Mouse (Mus musculus): ENCODE results near the gene Plod1. TPM values are rescaled to one million over a fixed set of nuclear protein-coding genes. Genes with fewer than 3 reads are reported as not detected.
A peak's percentile ranks its signal among the peaks of the same experiment; 100 is the strongest.

The Plod1 gene
- polyA plus RNA-seq, 1 experiment, result 36.0 TPM

DNA sequence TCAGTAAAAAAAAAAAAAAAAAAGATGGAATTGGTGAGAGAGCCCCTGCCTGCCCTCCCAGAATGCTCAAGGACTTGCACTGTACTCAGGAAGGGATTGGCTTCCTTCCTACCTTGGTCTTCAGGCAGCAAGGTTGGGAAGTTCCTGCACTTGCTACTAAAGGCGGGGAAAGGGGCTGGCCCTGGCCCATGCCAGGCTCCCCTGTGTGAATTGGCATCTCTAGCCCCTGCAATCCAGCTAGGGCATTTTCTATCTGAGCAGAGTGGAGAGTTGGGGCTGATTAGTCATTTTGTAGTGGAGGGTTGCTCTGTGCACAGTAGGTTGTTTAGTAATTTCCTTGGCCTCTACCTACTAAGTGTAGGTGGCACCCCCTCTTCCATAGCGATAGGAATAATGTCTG, 32.2 kb upstream of the Plod1 start:
- H3K4me1 ChIP-seq (ENCODE audit: control insufficient read depth, insufficient read depth, low read length), result no peaks in the 10 kb centered on the region
- H3K4me3 ChIP-seq (replicated peaks; ENCODE audit: insufficient read depth, low read depth, low read length), result no peak overlapping the region
- WGBS, result 48% methylated on average over 2 of the region's 2 CpGs
- H3K27ac ChIP-seq (ENCODE audit: insufficient read depth, low read length), result no peak overlapping the region
- TF ChIP-seq POLR2A (IDR thresholded peaks at IDR 0.05; ENCODE audit: borderline replicate concordance, insufficient read depth, low read length), result no peak
- no peak for DNase-seq
- H3K27me3 ChIP-seq (ENCODE audit: control insufficient read depth, insufficient read depth, low read length), result no peaks in the 10 kb centered on the region

- Histone ChIP-seq H3K4me3 (replicated peaks; ENCODE audit: insufficient read depth, low read depth, low read length) (no peak overlapping the region), H3K27ac (ENCODE audit: insufficient read depth, low read length) (no peak overlapping the region), H3K27me3 (ENCODE audit: control insufficient read depth, insufficient read depth, low read length) (no peaks in the 10 kb centered on the region), H3K4me1 (ENCODE audit: control insufficient read depth, insufficient read depth, low read length) (no peaks in the 10 kb centered on the region)
- 79% methylated on average over 7 of the region's 7 CpGs for WGBS
- no peak for DNase-seq
- no peak for TF ChIP-seq POLR2A (IDR thresholded peaks at IDR 0.05; ENCODE audit: borderline replicate concordance, insufficient read depth, low read length)
- TF ChIP-seq CTCF (IDR thresholded peaks at IDR 0.05; ENCODE audit: borderline replicate concordance, insufficient read depth, low read depth, low read length), result no peak
Observed at GRCm38 (mm10) chr4:147965712-147966111, 29.1 kb upstream of the Plod1 start.

DNA sequence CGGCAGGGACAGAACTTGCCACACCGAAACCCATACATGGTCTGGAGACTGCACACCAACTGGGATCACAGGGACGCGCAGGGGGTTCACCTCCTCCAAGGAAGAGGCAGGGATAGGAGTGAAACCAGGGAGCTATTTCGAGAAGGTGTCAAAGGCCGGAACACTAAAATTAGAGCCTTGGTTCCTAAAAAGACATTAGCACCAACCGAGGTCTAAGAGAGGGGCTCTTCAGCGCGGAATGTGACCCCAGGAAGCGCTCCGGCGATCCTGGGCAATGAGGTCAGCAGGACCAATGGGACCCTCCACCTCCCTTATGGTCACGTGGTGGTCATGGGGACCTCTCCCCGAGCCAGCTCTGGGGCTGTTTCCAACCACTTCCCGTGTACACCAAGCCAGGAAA, 27.1 kb upstream of the Plod1 start:
- no peaks in the 10 kb centered on the region for H3K27me3 ChIP-seq (ENCODE audit: control insufficient read depth, insufficient read depth, low read length)
- H3K27ac ChIP-seq (ENCODE audit: insufficient read depth, low read length), result no peak overlapping the region
- no peaks in the 10 kb centered on the region for H3K4me1 ChIP-seq (ENCODE audit: control insufficient read depth, insufficient read depth, low read length)
- DNase-seq, result no peak
- no peak overlapping the region for H3K4me3 ChIP-seq (replicated peaks; ENCODE audit: insufficient read depth, low read depth, low read length)
- no peak for TF ChIP-seq POLR2A (IDR thresholded peaks at IDR 0.05; ENCODE audit: borderline replicate concordance, insufficient read depth, low read length)
- TF ChIP-seq CTCF (IDR thresholded peaks at IDR 0.05; ENCODE audit: borderline replicate concordance, insufficient read depth, low read depth, low read length), result no peak
- WGBS, result 81% methylated on average over 15 of the region's 15 CpGs

- DNase-seq, result no peak
- Histone ChIP-seq H3K27me3 (ENCODE audit: control insufficient read depth, insufficient read depth, low read length) (no peaks in the 10 kb centered on the region), H3K4me3 (replicated peaks; ENCODE audit: insufficient read depth, low read depth, low read length) (no peak overlapping the region), H3K27ac (ENCODE audit: insufficient read depth, low read length) (no peak overlapping the region), H3K4me1 (ENCODE audit: control insufficient read depth, insufficient read depth, low read length) (no peaks in the 10 kb centered on the region)
- WGBS, result 30% methylated on average over 6 of the region's 6 CpGs
- no peak for TF ChIP-seq CTCF (IDR thresholded peaks at IDR 0.05; ENCODE audit: borderline replicate concordance, insufficient read depth, low read depth, low read length)
- no peak for TF ChIP-seq POLR2A (IDR thresholded peaks at IDR 0.05; ENCODE audit: borderline replicate concordance, insufficient read depth, low read length)
Observed at GRCm38 (mm10) chr4:147962781-147963180, 26.2 kb upstream of the Plod1 start.

- Histone ChIP-seq H3K4me3 (replicated peaks; ENCODE audit: insufficient read depth, low read depth, low read length) (no peak overlapping the region), H3K4me1 (ENCODE audit: control insufficient read depth, insufficient read depth, low read length) (no peaks in the 10 kb centered on the region), H3K27ac (ENCODE audit: insufficient read depth, low read length) (no peak overlapping the region), H3K27me3 (ENCODE audit: control insufficient read depth, insufficient read depth, low read length) (no peaks in the 10 kb centered on the region)
- DNase-seq, result peak; percentile 30 to 42
- no peak for TF ChIP-seq POLR2A (IDR thresholded peaks at IDR 0.05; ENCODE audit: borderline replicate concordance, insufficient read depth, low read length)
- peak; percentile 73 for TF ChIP-seq CTCF (IDR thresholded peaks at IDR 0.05; ENCODE audit: borderline replicate concordance, insufficient read depth, low read depth, low read length)
- 43% methylated on average over 6 of the region's 6 CpGs for WGBS
Observed at GRCm38 (mm10) chr4:147959881-147960831, 23.6 kb upstream of the Plod1 start.

DNA sequence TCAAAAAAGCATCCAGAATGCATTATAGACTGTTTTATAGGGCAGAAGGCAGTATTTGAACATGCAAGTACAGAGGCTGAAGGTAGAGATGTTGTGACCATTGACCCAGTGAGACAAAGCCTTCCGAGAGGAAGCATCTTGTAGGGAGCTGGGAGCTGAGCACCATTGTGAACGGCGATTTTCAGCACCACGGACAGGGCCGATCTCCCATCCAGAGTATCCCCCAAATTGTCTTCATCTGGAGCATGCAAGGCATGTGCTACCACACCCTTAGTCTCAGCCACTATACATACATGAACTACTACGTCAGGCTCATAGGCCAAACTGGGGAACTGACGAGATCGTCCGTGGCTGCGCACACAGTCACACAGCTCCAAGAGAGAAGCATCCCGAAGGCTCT, 20.6 kb upstream of the Plod1 start:
- no peak overlapping the region for H3K4me3 ChIP-seq (replicated peaks; ENCODE audit: insufficient read depth, low read depth, low read length)
- no peaks in the 10 kb centered on the region for H3K4me1 ChIP-seq (ENCODE audit: control insufficient read depth, insufficient read depth, low read length)
- 41% methylated on average over 11 of the region's 11 CpGs for WGBS
- no peaks in the 10 kb centered on the region for H3K27me3 ChIP-seq (ENCODE audit: control insufficient read depth, insufficient read depth, low read length)
- DNase-seq, result no peak
- H3K27ac ChIP-seq (ENCODE audit: insufficient read depth, low read length), result no peak overlapping the region
- TF ChIP-seq POLR2A (IDR thresholded peaks at IDR 0.05; ENCODE audit: borderline replicate concordance, insufficient read depth, low read length), result no peak
- TF ChIP-seq CTCF (IDR thresholded peaks at IDR 0.05; ENCODE audit: borderline replicate concordance, insufficient read depth, low read depth, low read length), result no peak

DNA sequence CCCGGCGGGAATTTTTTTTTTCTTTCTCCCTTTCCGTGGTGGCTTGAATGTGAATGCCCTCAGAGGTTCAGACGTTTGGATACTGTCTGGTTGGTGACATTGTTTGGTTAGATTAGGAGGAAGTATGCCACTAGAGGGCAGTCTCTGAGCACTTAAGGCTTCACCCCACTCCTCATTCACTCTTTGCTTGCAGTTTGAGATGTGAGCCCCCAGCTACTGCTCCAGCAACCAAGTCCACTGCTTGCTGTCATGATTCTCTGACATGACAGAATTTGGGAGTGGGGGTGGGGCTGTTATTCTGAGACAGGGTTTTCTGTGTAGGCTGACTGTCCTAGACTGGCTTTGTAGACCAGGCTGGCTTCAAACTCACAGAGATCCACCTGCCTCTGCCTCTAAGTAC, 17.0 kb upstream of the Plod1 start:
- Histone ChIP-seq H3K27ac (ENCODE audit: insufficient read depth, low read length) (no peak overlapping the region), H3K27me3 (ENCODE audit: control insufficient read depth, insufficient read depth, low read length) (no peaks in the 10 kb centered on the region), H3K4me1 (ENCODE audit: control insufficient read depth, insufficient read depth, low read length) (no peaks in the 10 kb centered on the region; the same call in 1 of the 2 replicates), H3K4me3 (replicated peaks; ENCODE audit: insufficient read depth, low read depth, low read length) (no peak overlapping the region)
- DNase-seq, result no peak
- 14% methylated on average over 4 of the region's 4 CpGs for WGBS
- peak; percentile 42; the same call in 1 of the 2 replicates for TF ChIP-seq CTCF (IDR thresholded peaks at IDR 0.05; ENCODE audit: borderline replicate concordance, insufficient read depth, low read depth, low read length)
- no peak for TF ChIP-seq POLR2A (IDR thresholded peaks at IDR 0.05; ENCODE audit: borderline replicate concordance, insufficient read depth, low read length)

- no peak overlapping the region for H3K4me3 ChIP-seq (replicated peaks; ENCODE audit: insufficient read depth, low read depth, low read length)
- H3K4me1 ChIP-seq (ENCODE audit: control insufficient read depth, insufficient read depth, low read length), result peaks cover 3% of the 10 kb centered on the region; the same call in 1 of the 2 replicates
- no peak overlapping the region for H3K27ac ChIP-seq (ENCODE audit: insufficient read depth, low read length)
- no peak for DNase-seq
- H3K27me3 ChIP-seq (ENCODE audit: control insufficient read depth, insufficient read depth, low read length), result no peaks in the 10 kb centered on the region
- TF ChIP-seq POLR2A (IDR thresholded peaks at IDR 0.05; ENCODE audit: borderline replicate concordance, insufficient read depth, low read length) (no peak), CTCF (IDR thresholded peaks at IDR 0.05; ENCODE audit: borderline replicate concordance, insufficient read depth, low read depth, low read length) (no peak)
- WGBS, result 14% methylated on average over 2 of the region's 2 CpGs
Observed at GRCm38 (mm10) chr4:147947511-147947910, 10.9 kb upstream of the Plod1 start.
